Mouse (Mus musculus): ENCODE measurements around the gene Gm765. TPM values are rescaled to one million over a fixed set of nuclear protein-coding genes. Genes with fewer than 3 reads are reported as not detected.

Gene Gm765
- polyA plus RNA-seq (2012; rRNA removed) (not detected in 2 replicates), polyA plus RNA-seq (2014; fragmentation: Nextera tagmentation; extraction: Ambion mirVana) (not detected in 2 replicates)

GRCm38 (mm10) chr6:98342654-98343053 is at the start of gene Gm765:
Gene Gm765 (minus strand): TSS chr6:98342754.
- ATAC-seq (ENCODE audit: insufficient read depth) = no peak
- Histone ChIP-seq H3K9ac (replicated peaks) (no peak within 1 kb of the TSS), H3K4me1 (replicated peaks; ENCODE audit: control insufficient read depth in 2 of 2, insufficient read depth in 2 of 2, low read length in 1 of 2) (no peaks in the 10 kb centered on the region), H3K4me3 (ENCODE audit: insufficient read depth in 1 of 2, low read depth in 2 of 2, low read length in 2 of 2) (no peak within 1 kb of the TSS), H3K36me3 (replicated peaks; ENCODE audit: control insufficient read depth, insufficient read depth, low read depth) (no peaks in the 10 kb centered on the region), H3K9me3 (ENCODE audit: control insufficient read depth, low read length) (no peaks in the 10 kb centered on the region), H3K4me2 (ENCODE audit: low read depth) (no peak within 1 kb of the TSS), H3K27me3 (ENCODE audit: control insufficient read depth, insufficient read depth, low read length) (no peaks in the 10 kb centered on the region), H3K27ac (no peak within 1 kb of the TSS)
- TF ChIP-seq CTCF (IDR thresholded peaks at IDR 0.05; ENCODE audit: low read depth) (no peak), EP300 (IDR thresholded peaks at IDR 0.05; ENCODE audit: low read depth) (no peak)
- 68% methylated on average over 5 of the region's 5 CpGs for WGBS (ENCODE audit: insufficient replicate concordance)
- no peak for DNase-seq (ENCODE audit: low read depth in 3 of 3, low spot score in 3 of 3)

- Histone ChIP-seq H3K4me3 (ENCODE audit: insufficient read depth in 1 of 2, low read depth in 2 of 2, low read length in 2 of 2) (no peak overlapping the region), H3K4me1 (replicated peaks; ENCODE audit: control insufficient read depth in 2 of 2, insufficient read depth in 2 of 2, low read length in 1 of 2) (no peaks in the 10 kb centered on the region), H3K27ac (no peak overlapping the region), H3K9me3 (ENCODE audit: control insufficient read depth, low read length) (no peaks in the 10 kb centered on the region), H3K9ac (replicated peaks) (no peak overlapping the region), H3K4me2 (ENCODE audit: low read depth) (no peak overlapping the region), H3K27me3 (ENCODE audit: control insufficient read depth, insufficient read depth, low read length) (no peaks in the 10 kb centered on the region), H3K36me3 (replicated peaks; ENCODE audit: control insufficient read depth, insufficient read depth, low read depth) (no peaks in the 10 kb centered on the region)
- TF ChIP-seq EP300 (IDR thresholded peaks at IDR 0.05; ENCODE audit: low read depth) (no peak), CTCF (IDR thresholded peaks at IDR 0.05; ENCODE audit: low read depth) (no peak)
- DNase-seq (ENCODE audit: low read depth in 3 of 3, low spot score in 3 of 3) = no peak
- WGBS (ENCODE audit: insufficient replicate concordance) = 57% methylated on average over 8 of the region's 8 CpGs
- ATAC-seq (ENCODE audit: insufficient read depth) = no peak
These were observed 42.9 kb upstream of the Gm765 start for GRCm38 (mm10) chr6:98385487-98385886.

GRCm38 (mm10) chr6:98384431-98384830 is 41.9 kb upstream of the Gm765 start:
- no peak overlapping the region for H3K27ac ChIP-seq
- H3K4me1 ChIP-seq (replicated peaks; ENCODE audit: control insufficient read depth in 2 of 2, insufficient read depth in 2 of 2, low read length in 1 of 2) = no peaks in the 10 kb centered on the region
- H3K27me3 ChIP-seq (ENCODE audit: control insufficient read depth, insufficient read depth, low read length) = no peaks in the 10 kb centered on the region
- no peaks in the 10 kb centered on the region for H3K36me3 ChIP-seq (replicated peaks; ENCODE audit: control insufficient read depth, insufficient read depth, low read depth)
- no peak for DNase-seq (ENCODE audit: low read depth in 3 of 3, low spot score in 3 of 3)
- no peak overlapping the region for H3K9ac ChIP-seq (replicated peaks)
- TF ChIP-seq CTCF (IDR thresholded peaks at IDR 0.05; ENCODE audit: low read depth) (no peak), EP300 (IDR thresholded peaks at IDR 0.05; ENCODE audit: low read depth) (no peak)
- H3K4me2 ChIP-seq (ENCODE audit: low read depth) = no peak overlapping the region
- ATAC-seq (ENCODE audit: insufficient read depth) = no peak
- WGBS (ENCODE audit: insufficient replicate concordance) = 56% methylated on average over 8 of the region's 8 CpGs
- H3K4me3 ChIP-seq (ENCODE audit: insufficient read depth in 1 of 2, low read depth in 2 of 2, low read length in 2 of 2) = no peak overlapping the region
- H3K9me3 ChIP-seq (ENCODE audit: control insufficient read depth, low read length) = no peaks in the 10 kb centered on the region

GRCm38 (mm10) chr6:98383411-98383810 is 40.9 kb upstream of the Gm765 start:
- Histone ChIP-seq H3K9me3 (ENCODE audit: control insufficient read depth, low read length) (no peaks in the 10 kb centered on the region), H3K36me3 (replicated peaks; ENCODE audit: control insufficient read depth, insufficient read depth, low read depth) (no peaks in the 10 kb centered on the region), H3K9ac (replicated peaks) (no peak overlapping the region), H3K27me3 (ENCODE audit: control insufficient read depth, insufficient read depth, low read length) (no peaks in the 10 kb centered on the region), H3K4me1 (replicated peaks; ENCODE audit: control insufficient read depth in 2 of 2, insufficient read depth in 2 of 2, low read length in 1 of 2) (no peaks in the 10 kb centered on the region), H3K4me2 (ENCODE audit: low read depth) (no peak overlapping the region), H3K27ac (no peak overlapping the region), H3K4me3 (ENCODE audit: insufficient read depth in 1 of 2, low read depth in 2 of 2, low read length in 2 of 2) (no peak overlapping the region)
- DNase-seq (ENCODE audit: low read depth in 3 of 3, low spot score in 3 of 3) = no peak
- 35% methylated on average over 6 of the region's 6 CpGs for WGBS (ENCODE audit: insufficient replicate concordance)
- ATAC-seq (ENCODE audit: insufficient read depth) = no peak
- no peak for TF ChIP-seq EP300 (IDR thresholded peaks at IDR 0.05; ENCODE audit: low read depth)
- no peak for TF ChIP-seq CTCF (IDR thresholded peaks at IDR 0.05; ENCODE audit: low read depth)

- TF ChIP-seq EP300 (IDR thresholded peaks at IDR 0.05; ENCODE audit: low read depth) (no peak), CTCF (IDR thresholded peaks at IDR 0.05; ENCODE audit: low read depth) (no peak)
- ATAC-seq (ENCODE audit: insufficient read depth) = no peak
- 50% methylated on average over 4 of the region's 4 CpGs for WGBS (ENCODE audit: insufficient replicate concordance)
These were observed 23.6 kb upstream of the Gm765 start for GRCm38 (mm10) chr6:98366199-98366598.

More at GRCm38 (mm10) chr6:98366199-98366598, 23.6 kb upstream of the Gm765 start:
- Histone ChIP-seq H3K4me3 (ENCODE audit: insufficient read depth in 1 of 2, low read depth in 2 of 2, low read length in 2 of 2) (no peak overlapping the region), H3K27me3 (ENCODE audit: control insufficient read depth, insufficient read depth, low read length) (no peaks in the 10 kb centered on the region), H3K27ac (no peak overlapping the region), H3K36me3 (replicated peaks; ENCODE audit: control insufficient read depth, insufficient read depth, low read depth) (no peaks in the 10 kb centered on the region), H3K9ac (replicated peaks) (no peak overlapping the region), H3K9me3 (ENCODE audit: control insufficient read depth, low read length) (no peaks in the 10 kb centered on the region), H3K4me1 (replicated peaks; ENCODE audit: control insufficient read depth in 2 of 2, insufficient read depth in 2 of 2, low read length in 1 of 2) (no peaks in the 10 kb centered on the region), H3K4me2 (ENCODE audit: low read depth) (no peak overlapping the region)
- no peak for DNase-seq (ENCODE audit: low read depth in 3 of 3, low spot score in 3 of 3)

All from liver, embryonic 14.5 days (tissue).